In the genomic region with DNA sequence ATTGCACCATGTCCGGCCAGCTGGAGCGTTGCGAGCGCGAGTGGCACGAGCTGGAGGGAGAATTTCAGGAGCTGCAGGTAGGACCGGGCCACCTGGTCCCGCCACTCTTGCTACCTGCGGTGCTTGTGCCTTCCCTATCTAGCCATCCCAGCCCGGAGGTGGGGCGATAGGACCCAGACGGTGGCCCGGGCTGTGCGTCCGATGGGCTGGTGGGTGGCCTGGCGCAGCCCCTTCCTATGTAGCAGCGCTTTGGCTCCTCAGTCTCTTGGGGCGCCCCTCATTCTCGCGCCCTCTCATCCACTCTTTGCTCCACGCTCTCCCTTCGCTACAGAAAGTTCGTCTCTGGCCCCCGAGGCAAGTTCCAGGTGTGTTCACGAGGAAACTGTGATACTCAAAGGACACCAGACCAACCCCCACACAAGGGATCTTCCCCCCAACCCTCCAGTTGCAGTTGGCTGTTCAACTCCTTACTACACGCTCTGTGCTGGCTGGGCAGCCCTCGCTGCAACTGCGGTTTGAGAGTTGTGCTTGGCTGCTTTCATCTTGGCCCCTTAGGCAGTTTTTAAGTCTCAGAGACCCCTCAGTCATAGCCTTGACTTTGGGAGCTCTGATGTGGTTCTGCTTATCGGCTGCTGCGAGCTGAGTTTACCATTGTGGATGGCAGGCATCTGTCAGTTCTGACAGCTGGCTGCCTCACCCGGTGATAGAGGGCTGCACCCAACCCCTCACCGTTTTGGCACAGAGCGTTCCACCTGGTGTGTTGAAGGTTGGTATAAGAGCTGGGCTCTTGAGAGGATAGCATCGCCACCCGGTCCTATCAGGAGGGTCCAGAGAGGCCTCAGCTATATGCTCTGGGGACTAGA, we compare ENCODE assay signal across 8 mouse cellular contexts. TPM values are rescaled to one million over a fixed set of nuclear protein-coding genes. Genes with fewer than 3 reads are reported as not detected.
DNase-seq lines count a peak whose midpoint lies in the region; ATAC-seq and TF ChIP-seq lines count a peak whose summit lies in the region.

No protein-coding gene starts in this region.

- H3K36me3 ChIP-seq in heart, adult 2 months (ENCODE audit: control insufficient read depth, insufficient read depth, low read length) = no peaks in the 10 kb centered on the region
- no peaks in the 10 kb centered on the region for H3K36me3 ChIP-seq in hindbrain, embryonic 14.5 days (replicated peaks; ENCODE audit: control insufficient read depth, insufficient read depth)
- no peaks in the 10 kb centered on the region for H3K36me3 ChIP-seq in midbrain, embryonic 11.5 days (ENCODE audit: control insufficient read depth, insufficient read depth, low read length)

- H3K9ac ChIP-seq in heart, adult 2 months (ENCODE audit: low read depth, low read length) = peak overlapping the region; percentile 96
- peak overlapping the region; percentile 73 for H3K9ac ChIP-seq in hindbrain, embryonic 14.5 days
- peak overlapping the region; percentile 60 for H3K9ac ChIP-seq in midbrain, embryonic 11.5 days (ENCODE audit: low read length)

- peak; percentile 34 to 40 for DNase-seq in heart, adult 2 months
- DNase-seq in heart, adult 8-10 months (ENCODE audit: low spot score) = no peak
- DNase-seq in CD4-positive, CD25-positive, alpha-beta regulatory T cell, adult 2 months (ENCODE audit: low read depth, low spot score) = peak; percentile 59
- DNase-seq in embryo, embryonic 10.5 days (ENCODE audit: low spot score) = peak; percentile 72
- peak; percentile 52 for DNase-seq in hindbrain, embryonic 14.5 days (ENCODE audit: low spot score)
- DNase-seq in midbrain, embryonic 11.5 days (ENCODE audit: low spot score, missing footprints) = peak; percentile 95
- DNase-seq in thymus, postnatal 36 days = peak; percentile 75 to 89

- no peak for TF ChIP-seq EP300 in heart, adult 2 months (IDR thresholded peaks at IDR 0.05; ENCODE audit: insufficient read depth, low read depth, low read length)

- ATAC-seq in hindbrain, embryonic 14.5 days (ENCODE audit: low FRiP score) = peak; percentile 87
- peak; percentile 89 for ATAC-seq in midbrain, embryonic 11.5 days (ENCODE audit: low FRiP score)
- ATAC-seq in granulocyte monocyte progenitor cell, adult 5-6 weeks (replicated peaks; ENCODE audit: poor library complexity, severe bottlenecking) = no peak; the same call in 1 of the 2 replicates

- peak overlapping the region; percentile 98 for H3K4me2 ChIP-seq in hindbrain, embryonic 14.5 days (replicated peaks)
- H3K4me2 ChIP-seq in midbrain, embryonic 11.5 days = peak overlapping the region; percentile 85

- intact Hi-C loops in heart, adult 2 months (cut with DNase I) = loop anchor here (5.0 kb wide), 1 partner anchor 151 kb away; no protein-coding TSS in a partner anchor

- WGBS in heart, adult 2 months = 2% methylated on average over 35 of the region's 35 CpGs
- WGBS in hindbrain, embryonic 14.5 days = 4% methylated on average over 32 of the region's 35 CpGs
- 6% methylated on average over 35 of the region's 35 CpGs for WGBS in midbrain, embryonic 11.5 days

- H3K4me1 ChIP-seq in heart, adult 2 months (ENCODE audit: control insufficient read depth, insufficient read depth, low read length) = peaks cover 8% of the 10 kb centered on the region
- H3K4me1 ChIP-seq in hindbrain, embryonic 14.5 days (replicated peaks; ENCODE audit: control insufficient read depth, insufficient read depth, low read length) = peaks cover 23% of the 10 kb centered on the region
- peaks cover 8% of the 10 kb centered on the region for H3K4me1 ChIP-seq in midbrain, embryonic 11.5 days (ENCODE audit: control insufficient read depth, insufficient read depth, low read length)

- H3K27ac ChIP-seq in heart, adult 2 months = peak overlapping the region; percentile 81
- peak overlapping the region; percentile 65 for H3K27ac ChIP-seq in hindbrain, embryonic 14.5 days
- 0 out of 2 replicates have a peak overlapping the region, but pooled peaks have one; percentile 2 for H3K27ac ChIP-seq in midbrain, embryonic 11.5 days (ENCODE audit: low read depth, low read length)

- H3K79me2 ChIP-seq in heart, adult 2 months (replicated peaks; ENCODE audit: control insufficient read depth, insufficient read depth, low read length) = peaks cover 3% of the 10 kb centered on the region; the same call in 1 of the 2 replicates

- H3K27me3 ChIP-seq in heart, adult 2 months (ENCODE audit: control insufficient read depth, insufficient read depth, low read length) = no peaks in the 10 kb centered on the region
- H3K27me3 ChIP-seq in hindbrain, embryonic 14.5 days (ENCODE audit: control insufficient read depth, insufficient read depth, low read length) = no peaks in the 10 kb centered on the region
- no peaks in the 10 kb centered on the region for H3K27me3 ChIP-seq in midbrain, embryonic 11.5 days (ENCODE audit: control insufficient read depth, insufficient read depth, low read length)

- peak overlapping the region; percentile 99 for H3K4me3 ChIP-seq in heart, adult 2 months
- H3K4me3 ChIP-seq in hindbrain, embryonic 14.5 days (replicated peaks; ENCODE audit: low read length) = peak overlapping the region; percentile 68
- peak overlapping the region; percentile 59 for H3K4me3 ChIP-seq in midbrain, embryonic 11.5 days (ENCODE audit: low read depth, low read length)

- H3K9me3 ChIP-seq in hindbrain, embryonic 14.5 days (ENCODE audit: control insufficient read depth, low read length) = no peaks in the 10 kb centered on the region
- H3K9me3 ChIP-seq in midbrain, embryonic 11.5 days (ENCODE audit: control insufficient read depth, low read length) = peaks cover 2% of the 10 kb centered on the region; the same call in 1 of the 2 replicates

- TF ChIP-seq CTCF in heart, adult 2 months (IDR thresholded peaks at IDR 0.05) = no peak

- no peak for TF ChIP-seq POLR2A in heart, adult 2 months (IDR thresholded peaks at IDR 0.05; ENCODE audit: insufficient read depth, low read depth, low read length)

RNA-seq across cellular contexts. Expression of a gene that starts 8.4 kb away (rescaled TPM):
- 10 to 100 TPM in 1 of 2 experiments, 1 to 10 TPM in 1; 6.6 to 10.4 TPM for total RNA-seq in heart, adult 2 months (2021)
- 10.3 and 10.5 TPM in 2 replicates for polyA plus RNA-seq in heart, adult 2 months (2012; rRNA removed)
- 10 to 100 TPM in 1 of 4 experiments, 1 to 10 TPM in 3; 7.7 to 10.7 (median 8.4) TPM for total RNA-seq in heart, adult 8-10 months (2022)
- polyA plus RNA-seq in hindbrain, embryonic 14.5 days (2014; fragmentation: Nextera tagmentation; extraction: Ambion mirVana) = 13.0 and 14.0 TPM in 2 replicates
- polyA plus RNA-seq in midbrain, embryonic 11.5 days (2014; fragmentation: Nextera tagmentation; extraction: Ambion mirVana) = 7.6 and 7.9 TPM in 2 replicates
- 1.8 and 3.1 TPM in 2 replicates for total RNA-seq in granulocyte monocyte progenitor cell, adult 5-6 weeks (2014; fragmentation: Nextera tagmentation)
- 1.6 and 2.3 TPM in 2 replicates for total RNA-seq in granulocyte monocyte progenitor cell, adult 5-6 weeks (2017)

RNA-seq across cellular contexts. Expression of a gene that starts 29.8 kb away (rescaled TPM):
- not detected for total RNA-seq in heart, adult 2 months (2021)
- not detected in 2 replicates for polyA plus RNA-seq in heart, adult 2 months (2012; rRNA removed)
- total RNA-seq in heart, adult 8-10 months (2022) = not detected
- 0.79 TPM in 1 of 2 replicates, not detected in the other for polyA plus RNA-seq in hindbrain, embryonic 14.5 days (2014; fragmentation: Nextera tagmentation; extraction: Ambion mirVana)
- not detected in 2 replicates for polyA plus RNA-seq in midbrain, embryonic 11.5 days (2014; fragmentation: Nextera tagmentation; extraction: Ambion mirVana)
- 0.58 TPM in 1 of 2 replicates, not detected in the other for total RNA-seq in granulocyte monocyte progenitor cell, adult 5-6 weeks (2014; fragmentation: Nextera tagmentation)
- not detected in 2 replicates for total RNA-seq in granulocyte monocyte progenitor cell, adult 5-6 weeks (2017)

RNA-seq across cellular contexts. Expression of a gene that starts 55.8 kb away (rescaled TPM):
- under 1 TPM; 0.64 to 0.70 TPM for total RNA-seq in heart, adult 2 months (2021)
- polyA plus RNA-seq in heart, adult 2 months (2012; rRNA removed) = 1.6 and 2.3 TPM in 2 replicates
- 1 to 10 TPM in 1 of 4 experiments, under 1 TPM in 3; 0.38 to 1.7 (median 0.68) TPM for total RNA-seq in heart, adult 8-10 months (2022)
- 13.0 and 17.5 TPM in 2 replicates for polyA plus RNA-seq in hindbrain, embryonic 14.5 days (2014; fragmentation: Nextera tagmentation; extraction: Ambion mirVana)
- 1.6 TPM in 2 replicates for polyA plus RNA-seq in midbrain, embryonic 11.5 days (2014; fragmentation: Nextera tagmentation; extraction: Ambion mirVana)
- 1.5 TPM in 1 of 2 replicates, not detected in the other for total RNA-seq in granulocyte monocyte progenitor cell, adult 5-6 weeks (2014; fragmentation: Nextera tagmentation)
- 0.26 and 1.6 TPM in 2 replicates for total RNA-seq in granulocyte monocyte progenitor cell, adult 5-6 weeks (2017)

Comparison
In these comparisons a context has a peak if more than half of its experiments do, and no peak if none do; other contexts are left out.
1. H3K27ac ChIP-seq: peak in every context shown above with its lines; median percentile 81 in heart, adult 2 months; 65 in hindbrain, embryonic 14.5 days; 2 in midbrain, embryonic 11.5 days.